Mouse (Mus musculus): Measurements from ENCODE around the gene Mcm10. TPM values are rescaled to one million over a fixed set of nuclear protein-coding genes. Genes with fewer than 3 reads are reported as not detected.

Gene Mcm10
- total RNA-seq, 1 experiment = 127 TPM

GRCm38 (mm10) chr2:5023699-5024399, 11.3 kb upstream of the Mcm10 start:
- Histone ChIP-seq H3K27ac (ENCODE audit: insufficient read depth, low read depth, low read length, poor library complexity, severe bottlenecking) (no peak overlapping the region), H3K9me3 (ENCODE audit: control insufficient read depth, insufficient read depth, low read depth, low read length) (no peaks in the 10 kb centered on the region), H3K4me1 (ENCODE audit: control insufficient read depth in 2 of 2, insufficient read depth in 2 of 2, low read length in 2 of 2, poor library complexity in 1 of 2) (no peaks in the 10 kb centered on the region; a peak in 1 of 4 replicates), H3K4me3 (ENCODE audit: insufficient read depth in 1 of 2, low read depth in 1 of 2, low read length in 2 of 2, poor library complexity in 1 of 2, severe bottlenecking in 1 of 2) (no peak overlapping the region), H3K9ac (ENCODE audit: insufficient read depth, low read depth, low read length, poor library complexity, severe bottlenecking) (no peak overlapping the region), H3K36me3 (ENCODE audit: control insufficient read depth, insufficient read depth, low read length, poor library complexity, severe bottlenecking) (peaks cover 2% of the 10 kb centered on the region; the same call in 1 of the 2 replicates)
- TF ChIP-seq CHD2 (IDR thresholded peaks at IDR 0.05; ENCODE audit: low read depth, low read length) = no peak
- no peak for TF ChIP-seq HCFC1 (IDR thresholded peaks at IDR 0.05; ENCODE audit: borderline replicate concordance, insufficient read depth, low read length)
- TF ChIP-seq ZC3H11A (IDR thresholded peaks at IDR 0.05; ENCODE audit: borderline replicate concordance, low read depth, low read length) = no peak
- TF ChIP-seq MAFK (IDR thresholded peaks at IDR 0.05; ENCODE audit: insufficient read depth, low read depth, low read length) = no peak
- no peak for TF ChIP-seq ZNF384 (IDR thresholded peaks at IDR 0.05; ENCODE audit: low read depth, low read length)
- no peak for DNase-seq (ENCODE audit: low read depth, low spot score)
- in situ Hi-C loops (cut with MboI; ENCODE audit: low sequenced_read_pairs in 2 of 2, unreplicated experiment in 2 of 2) = no loop called here

GRCm38 (mm10) chr2:5023275-5023674, 10.7 kb upstream of the Mcm10 start:
- in situ Hi-C loops (cut with MboI; ENCODE audit: low sequenced_read_pairs in 2 of 2, unreplicated experiment in 2 of 2) = no loop called here
- Histone ChIP-seq H3K9ac (ENCODE audit: insufficient read depth, low read depth, low read length, poor library complexity, severe bottlenecking) (no peak overlapping the region), H3K27ac (ENCODE audit: insufficient read depth, low read depth, low read length, poor library complexity, severe bottlenecking) (no peak overlapping the region), H3K36me3 (ENCODE audit: control insufficient read depth, insufficient read depth, low read length, poor library complexity, severe bottlenecking) (peaks cover 2% of the 10 kb centered on the region; the same call in 1 of the 2 replicates), H3K4me3 (ENCODE audit: insufficient read depth in 1 of 2, low read depth in 1 of 2, low read length in 2 of 2, poor library complexity in 1 of 2, severe bottlenecking in 1 of 2) (no peak overlapping the region), H3K9me3 (ENCODE audit: control insufficient read depth, insufficient read depth, low read depth, low read length) (no peaks in the 10 kb centered on the region), H3K4me1 (ENCODE audit: control insufficient read depth in 2 of 2, insufficient read depth in 2 of 2, low read length in 2 of 2, poor library complexity in 1 of 2) (no peaks in the 10 kb centered on the region; a peak in 1 of 4 replicates)
- no peak for DNase-seq (ENCODE audit: low read depth, low spot score)
- TF ChIP-seq ZNF384 (IDR thresholded peaks at IDR 0.05; ENCODE audit: low read depth, low read length) (no peak), CHD2 (IDR thresholded peaks at IDR 0.05; ENCODE audit: low read depth, low read length) (no peak), HCFC1 (IDR thresholded peaks at IDR 0.05; ENCODE audit: borderline replicate concordance, insufficient read depth, low read length) (no peak)

GRCm38 (mm10) chr2:5019708-5020107, 7.1 kb upstream of the Mcm10 start:
- H3K4me3 ChIP-seq (ENCODE audit: insufficient read depth in 1 of 2, low read depth in 1 of 2, low read length in 2 of 2, poor library complexity in 1 of 2, severe bottlenecking in 1 of 2) = no peak overlapping the region
- peaks cover 0 to 3% of the 10 kb centered on the region in 2 experiments; a peak in 1 of 4 replicates for H3K4me1 ChIP-seq (ENCODE audit: control insufficient read depth in 2 of 2, insufficient read depth in 2 of 2, low read length in 2 of 2, poor library complexity in 1 of 2)
- H3K9me3 ChIP-seq (ENCODE audit: control insufficient read depth, insufficient read depth, low read depth, low read length) = no peaks in the 10 kb centered on the region
- TF ChIP-seq HCFC1 (IDR thresholded peaks at IDR 0.05; ENCODE audit: borderline replicate concordance, insufficient read depth, low read length) (no peak), CHD2 (IDR thresholded peaks at IDR 0.05; ENCODE audit: low read depth, low read length) (no peak), ZNF384 (IDR thresholded peaks at IDR 0.05; ENCODE audit: low read depth, low read length) (no peak), ZC3H11A (IDR thresholded peaks at IDR 0.05; ENCODE audit: borderline replicate concordance, low read depth, low read length) (no peak), MAFK (IDR thresholded peaks at IDR 0.05; ENCODE audit: insufficient read depth, low read depth, low read length) (no peak)
- no peak overlapping the region for H3K27ac ChIP-seq (ENCODE audit: insufficient read depth, low read depth, low read length, poor library complexity, severe bottlenecking)
- H3K9ac ChIP-seq (ENCODE audit: insufficient read depth, low read depth, low read length, poor library complexity, severe bottlenecking) = no peak overlapping the region
- in situ Hi-C loops (cut with MboI; ENCODE audit: low sequenced_read_pairs in 2 of 2, unreplicated experiment in 2 of 2) = no loop called here
- no peak for DNase-seq (ENCODE audit: low read depth, low spot score)
- peaks cover 2% of the 10 kb centered on the region; the same call in 1 of the 2 replicates for H3K36me3 ChIP-seq (ENCODE audit: control insufficient read depth, insufficient read depth, low read length, poor library complexity, severe bottlenecking)

GRCm38 (mm10) chr2:5016922-5017321, 4.3 kb upstream of the Mcm10 start:
- TF ChIP-seq HCFC1 (IDR thresholded peaks at IDR 0.05; ENCODE audit: borderline replicate concordance, insufficient read depth, low read length) (no peak), MAFK (IDR thresholded peaks at IDR 0.05; ENCODE audit: insufficient read depth, low read depth, low read length) (no peak), CHD2 (IDR thresholded peaks at IDR 0.05; ENCODE audit: low read depth, low read length) (no peak), ZC3H11A (IDR thresholded peaks at IDR 0.05; ENCODE audit: borderline replicate concordance, low read depth, low read length) (no peak), ZNF384 (IDR thresholded peaks at IDR 0.05; ENCODE audit: low read depth, low read length) (no peak)
- H3K27ac ChIP-seq (ENCODE audit: insufficient read depth, low read depth, low read length, poor library complexity, severe bottlenecking) = no peak overlapping the region
- no peaks in the 10 kb centered on the region for H3K9me3 ChIP-seq (ENCODE audit: control insufficient read depth, insufficient read depth, low read depth, low read length)
- H3K36me3 ChIP-seq (ENCODE audit: control insufficient read depth, insufficient read depth, low read length, poor library complexity, severe bottlenecking) = no peaks in the 10 kb centered on the region
- DNase-seq (ENCODE audit: low read depth, low spot score) = no peak
- in situ Hi-C loops (cut with MboI; ENCODE audit: low sequenced_read_pairs in 2 of 2, unreplicated experiment in 2 of 2) = no loop called here
- no peak overlapping the region; the same call in 1 of the 2 replicates for H3K9ac ChIP-seq (ENCODE audit: insufficient read depth, low read depth, low read length, poor library complexity, severe bottlenecking)
- H3K4me3 ChIP-seq (ENCODE audit: insufficient read depth in 1 of 2, low read depth in 1 of 2, low read length in 2 of 2, poor library complexity in 1 of 2, severe bottlenecking in 1 of 2) = no peak overlapping the region
- peaks cover 0 to 3% of the 10 kb centered on the region in 2 experiments; a peak in 1 of 4 replicates for H3K4me1 ChIP-seq (ENCODE audit: control insufficient read depth in 2 of 2, insufficient read depth in 2 of 2, low read length in 2 of 2, poor library complexity in 1 of 2)

Data from ES-E14 (cell line).